Mouse (Mus musculus) kidney, postnatal 14 days (tissue): ENCODE measurements at regions not wholly inside any gene's neighbourhood (a gene's known extent, or its start where the extent isn't known, plus 50 kb on each side); places are given as distances from the start of the nearest gene placed in this dataset.

Experiments
- DNase-seq: peaks from one replicate; pipeline ENCODE4 v3.0.0; 2022; ENCODE audit warnings: mixed read lengths

DNA sequence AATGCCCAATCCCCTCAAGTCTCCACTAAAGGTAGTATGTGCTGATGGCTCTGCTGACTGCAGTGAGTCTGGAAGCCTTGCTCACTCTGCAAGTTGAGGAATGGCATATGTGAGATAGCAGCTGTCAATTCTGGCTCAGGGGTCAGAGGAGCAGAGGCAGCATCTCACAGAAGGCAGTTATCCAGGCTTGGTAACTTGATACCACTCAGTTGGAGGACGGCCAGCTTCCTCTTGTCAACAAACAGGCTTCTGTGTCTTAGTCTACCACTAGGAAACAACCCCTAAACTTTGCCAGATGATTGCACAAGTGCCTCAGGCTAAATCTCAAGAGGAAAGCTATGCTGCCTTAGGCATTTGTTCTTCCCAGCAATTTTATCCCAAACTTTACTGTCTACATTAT, 55.7 kb upstream of the Gabre start:
- DNase-seq, result peak; percentile 0

DNA sequence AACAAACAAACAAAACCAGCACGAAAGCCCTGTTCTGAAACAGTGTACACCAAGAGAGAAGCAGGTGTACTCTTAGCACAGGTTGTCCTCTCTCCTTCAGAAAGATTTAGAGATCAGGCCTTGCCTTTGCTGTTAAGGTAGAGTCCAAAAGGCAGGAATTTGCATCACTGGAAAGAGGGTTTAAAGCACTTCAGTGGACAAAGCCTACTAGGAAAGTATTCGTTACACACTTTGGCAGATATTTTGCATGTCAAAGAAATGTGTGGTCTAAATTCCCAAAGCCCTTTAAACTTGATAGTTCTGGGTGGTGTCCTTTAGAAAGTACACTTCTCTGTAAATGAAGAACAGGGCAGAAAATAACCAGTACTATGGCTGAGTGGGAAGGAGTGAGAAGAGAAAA, 54.2 kb upstream of the Gabre start:
- DNase-seq, result no peak
